Mouse (Mus musculus): ENCODE measurements around the gene Hamp. TPM values are rescaled to one million over a fixed set of nuclear protein-coding genes. Genes with fewer than 3 reads are reported as not detected.

Gene Hamp
- polyA plus RNA-seq (2012; rRNA removed): not detected in 2 replicates

DNA sequence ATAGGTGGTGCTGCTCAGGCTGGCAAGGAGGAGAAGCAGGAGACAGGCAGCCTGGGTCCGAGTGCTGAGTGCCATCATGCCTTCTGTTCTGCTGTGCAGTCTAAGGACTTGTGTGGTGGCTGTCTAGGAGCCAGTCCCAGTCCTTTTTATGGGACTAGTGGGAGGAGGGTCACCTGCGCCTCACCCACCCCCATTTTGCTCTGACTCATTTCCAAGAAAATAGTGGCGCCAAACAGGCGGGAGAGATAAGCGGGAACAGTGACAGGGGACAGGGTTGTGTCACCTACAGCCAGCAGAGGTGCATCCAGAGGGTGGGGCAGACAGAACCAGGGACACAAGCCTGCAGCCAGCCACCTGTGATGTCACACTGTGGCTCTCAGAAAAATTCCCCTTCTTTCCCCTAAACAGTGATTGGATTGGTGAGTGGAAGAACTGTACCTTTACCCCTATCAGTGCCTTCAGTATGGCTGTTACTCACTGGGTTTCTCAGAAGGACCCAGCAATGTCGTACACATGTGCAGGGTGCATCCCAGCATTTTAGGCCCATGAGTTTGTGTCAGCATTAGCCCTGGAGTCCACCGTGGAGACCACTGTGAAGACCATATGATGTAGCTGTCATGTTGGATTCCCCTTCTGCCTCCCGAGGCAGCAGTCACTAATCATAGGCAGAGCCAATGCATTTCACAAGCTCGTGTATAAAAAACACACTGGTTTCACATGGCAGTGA, at the start of gene Hamp:
Hamp (minus strand) TSS at position 124 of the 727 bp plus-strand sequence.

DNA sequence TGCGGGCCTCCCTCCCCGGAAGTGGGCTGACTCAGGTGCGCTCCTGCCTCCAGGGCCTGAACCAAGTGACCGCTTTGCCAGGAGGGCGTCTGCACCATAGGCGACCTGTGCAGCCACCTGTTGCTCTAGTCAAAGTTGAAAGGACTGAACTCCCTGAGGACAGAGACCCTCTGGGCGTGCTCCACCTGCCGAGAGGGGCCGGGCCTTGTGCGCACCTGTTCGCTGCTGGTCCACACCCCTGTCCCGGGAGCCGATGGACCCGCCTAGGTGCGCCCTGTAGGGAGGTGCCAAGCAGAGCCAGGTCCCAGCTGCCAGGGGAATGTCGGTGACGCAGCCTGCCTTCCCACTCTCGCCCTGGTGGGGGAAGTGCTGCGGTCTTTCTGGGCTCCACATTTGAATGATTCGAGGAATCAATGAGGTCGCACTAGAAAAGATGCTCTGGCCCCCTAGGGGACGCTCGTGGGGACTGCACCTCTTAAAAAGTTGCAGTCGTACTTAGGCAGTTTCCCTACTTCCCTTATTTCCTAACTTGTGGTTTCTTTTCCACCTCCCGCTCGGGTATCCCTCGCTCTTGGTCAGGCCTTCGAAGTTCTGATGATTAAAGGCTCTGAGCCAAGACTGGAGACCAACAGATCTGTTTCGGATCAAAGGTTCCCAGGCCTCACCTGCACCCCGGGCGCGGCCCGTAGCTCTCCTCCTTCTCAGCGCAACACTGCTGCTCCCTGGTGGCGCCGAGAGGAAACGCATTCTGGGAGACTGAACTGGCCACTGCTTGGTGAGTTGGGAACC, 29.9 kb upstream of the Hamp start, which contains the start of gene Fam187b:
Fam187b (plus strand) TSS at position 290 of the 789 bp plus-strand sequence.

DNA sequence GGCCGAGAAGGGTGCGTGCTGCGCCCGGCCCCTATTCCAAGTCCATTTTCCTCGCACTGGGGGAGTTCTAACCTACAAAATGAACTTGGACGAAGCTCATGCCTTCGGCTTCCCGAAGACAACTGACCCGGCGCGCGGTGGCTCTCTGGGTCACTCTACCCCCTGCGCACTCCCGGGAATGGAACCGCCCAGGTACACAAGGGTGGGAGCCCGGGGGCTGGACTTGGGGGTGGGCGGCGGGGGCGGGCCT, 29.3 kb upstream of the Hamp start, which contains the start of gene Lsr:
Lsr (minus strand) TSS at position 214 of the 250 bp plus-strand sequence.

DNA sequence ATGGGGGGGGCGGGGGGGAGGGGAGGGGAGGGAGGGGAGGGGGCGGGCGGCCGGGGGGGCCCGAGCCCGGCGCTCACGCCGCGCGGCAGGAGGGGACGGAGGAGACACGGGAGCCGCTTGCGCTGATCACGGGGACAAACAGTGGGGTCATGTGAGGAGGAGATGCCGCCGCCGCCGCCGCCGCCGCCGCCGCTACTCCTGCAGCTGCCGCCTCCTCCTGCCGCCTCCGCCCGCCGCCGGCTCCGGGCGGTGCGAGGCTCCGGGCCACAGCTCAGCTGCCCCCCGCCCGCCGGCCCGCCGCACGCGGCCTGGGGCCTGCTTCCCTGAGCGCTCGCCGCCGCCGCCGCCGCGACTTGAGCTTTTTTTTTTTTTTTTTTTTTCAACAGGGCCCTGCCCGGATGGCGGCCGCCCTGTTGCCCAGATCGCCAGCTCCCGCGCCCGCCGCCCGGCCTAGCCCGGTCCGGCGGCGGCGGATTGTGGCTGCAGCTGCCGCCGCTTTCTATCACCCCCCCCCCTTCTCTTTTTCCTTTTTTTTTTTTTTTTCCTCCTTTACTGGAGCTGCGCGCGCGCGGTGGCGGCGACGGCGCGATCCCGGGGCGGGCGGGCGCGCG, 13.0 kb upstream of the Hamp start, which contains the start of gene Usf2:
Usf2 (minus strand) TSS at position 48 of the 611 bp plus-strand sequence.

DNA sequence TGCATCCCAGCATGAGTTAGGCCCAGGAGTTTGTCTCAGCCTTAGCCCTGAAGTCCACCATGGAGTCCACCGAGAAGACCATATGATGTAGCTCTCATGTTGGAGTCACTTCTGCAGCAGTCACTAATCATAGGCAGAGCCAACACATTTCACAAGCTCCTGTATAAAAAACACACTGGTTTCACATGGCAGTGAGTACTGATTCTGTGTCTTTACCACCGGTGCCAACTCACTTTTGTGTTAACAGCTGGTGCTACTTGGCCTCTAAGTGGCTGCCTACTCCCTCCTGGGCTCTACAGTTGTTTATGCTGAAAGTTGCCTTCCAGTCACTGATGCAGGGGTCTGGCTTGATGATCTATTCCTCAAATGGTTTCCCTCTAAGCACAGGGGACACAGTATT, 19.3 kb downstream of the Hamp start, which contains the start of gene Hamp2:
Hamp2 (minus strand) TSS at position 101 of the 400 bp plus-strand sequence.

DNA sequence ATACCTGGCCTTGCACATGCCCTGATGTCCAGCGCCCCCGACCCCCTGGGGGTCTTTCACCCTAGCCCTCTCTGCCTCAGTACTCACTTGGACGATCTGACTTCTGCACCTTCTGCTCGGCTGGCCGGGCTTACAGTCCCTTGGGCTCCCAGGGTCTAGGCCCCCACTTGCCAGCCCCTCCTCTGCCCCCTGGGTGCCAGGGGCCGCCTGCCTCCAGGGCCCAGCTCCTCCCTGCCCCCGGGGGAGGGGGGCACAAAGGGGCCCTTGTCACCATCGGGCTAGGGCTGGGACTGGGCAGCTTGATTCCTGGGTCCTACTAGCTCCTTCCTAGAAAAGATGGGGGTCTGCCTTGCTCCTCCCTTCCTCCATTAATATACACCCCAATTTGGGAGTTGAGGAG, 29.1 kb downstream of the Hamp start, which contains the start of gene Mag:
Mag (minus strand) TSS at position 142 of the 400 bp plus-strand sequence.

Other genes starting within 250 kb of the Hamp start
- not detected in 2 replicates for gene 2200002J24Rik, start 245.1 kb downstream of the Hamp start, polyA plus RNA-seq (2012; rRNA removed)
- gene Atp4a, start 231.8 kb downstream of the Hamp start, polyA plus RNA-seq (2012; rRNA removed): 0.70 and 1.3 TPM in 2 replicates
- gene Tmem147, start 214.5 kb downstream of the Hamp start, polyA plus RNA-seq (2012; rRNA removed): 66.3 and 120 TPM in 2 replicates
- 0.16 TPM in 1 of 2 replicates, not detected in the other for gene Gapdhs, start 200.4 kb downstream of the Hamp start, polyA plus RNA-seq (2012; rRNA removed)
- 5.4 and 6.3 TPM in 2 replicates for gene Sbsn, start 192.6 kb downstream of the Hamp start, polyA plus RNA-seq (2012; rRNA removed)
- 0.06 and 0.15 TPM in 2 replicates for gene Dmkn, start 180.3 kb downstream of the Hamp start, polyA plus RNA-seq (2012; rRNA removed)
- not detected in 2 replicates for gene Krtdap, start 156.1 kb downstream of the Hamp start, polyA plus RNA-seq (2012; rRNA removed)
- gene Ffar2, start 120.3 kb downstream of the Hamp start, polyA plus RNA-seq (2012; rRNA removed): 0.05 and 0.21 TPM in 2 replicates
- gene Ffar3, start 87.9 kb downstream of the Hamp start, polyA plus RNA-seq (2012; rRNA removed): 0.05 TPM in 1 of 2 replicates, not detected in the other
- 0.02 TPM in 1 of 2 replicates, not detected in the other for gene Ffar1, start 82.5 kb downstream of the Hamp start, polyA plus RNA-seq (2012; rRNA removed)
- 0.01 and 0.05 TPM in 2 replicates for gene Cd22, start 63.7 kb downstream of the Hamp start, polyA plus RNA-seq (2012; rRNA removed)
- 0.26 and 0.46 TPM in 2 replicates for gene Mag, start 29.2 kb downstream of the Hamp start, polyA plus RNA-seq (2012; rRNA removed)
- gene Hamp2, start 19.4 kb downstream of the Hamp start, polyA plus RNA-seq (2012; rRNA removed): not detected in 2 replicates
- 97.2 and 156 TPM in 2 replicates for gene Usf2, start 12.8 kb upstream of the Hamp start, polyA plus RNA-seq (2012; rRNA removed)
- 15.1 and 19.4 TPM in 2 replicates for gene Lsr, start 29.4 kb upstream of the Hamp start, polyA plus RNA-seq (2012; rRNA removed)
- gene Fam187b, start 29.8 kb upstream of the Hamp start, polyA plus RNA-seq (2012; rRNA removed): 0.60 and 0.68 TPM in 2 replicates
- gene Fxyd5, start 98.4 kb upstream of the Hamp start, polyA plus RNA-seq (2012; rRNA removed): 5.5 and 7.8 TPM in 2 replicates
- gene Fxyd7, start 107.4 kb upstream of the Hamp start, polyA plus RNA-seq (2012; rRNA removed): 5.0 and 10.5 TPM in 2 replicates
- 8.6 and 18.0 TPM in 2 replicates for gene Fxyd1, start 113.2 kb upstream of the Hamp start, polyA plus RNA-seq (2012; rRNA removed)
- 1.8 and 3.3 TPM in 2 replicates for gene Lgi4, start 115.3 kb upstream of the Hamp start, polyA plus RNA-seq (2012; rRNA removed)
- 0.89 and 4.8 TPM in 2 replicates for gene Fxyd3, start 132.7 kb upstream of the Hamp start, polyA plus RNA-seq (2012; rRNA removed)
- 3.0 and 3.2 TPM in 2 replicates for gene Hpn, start 171.3 kb upstream of the Hamp start, polyA plus RNA-seq (2012; rRNA removed)
- 1.2 and 2.5 TPM in 2 replicates for gene Scn1b, start 183.0 kb upstream of the Hamp start, polyA plus RNA-seq (2012; rRNA removed)
- 209 and 271 TPM in 2 replicates for gene Gramd1a, start 211.9 kb upstream of the Hamp start, polyA plus RNA-seq (2012; rRNA removed)

Data from central nervous system, embryonic 11.5 days (tissue).